Mouse (Mus musculus) stomach, embryonic 15.5 days (tissue): ENCODE results near the gene Syt3. TPM values are rescaled to one million over a fixed set of nuclear protein-coding genes. Genes with fewer than 3 reads are reported as not detected.
A peak's percentile ranks its signal among the peaks of the same experiment; 100 is the strongest.

Experiments used
- ATAC-seq: fragments of 200-750 bp; cut with Nextera tagmentation; 2 replicates; pipeline ENCODE4 v1.8.0; 2017; ENCODE audit warnings: low read depth, moderate number of reproducible peaks, moderate TSS enrichment; ENCODE audit not compliant: insufficient read depth, low FRiP score
- H3K27ac ChIP-seq: fragments of 300-500 bp; sonication (generic); 2 replicates; pipeline ENCODE4 v1.5.1; 2015; ENCODE audit warnings: mild to moderate bottlenecking, inconsistent platforms
- H3K27me3 ChIP-seq: fragments of 300-500 bp; sonication (generic); replicated peaks from 2 replicates; pipeline ENCODE4 v1.6.1; 2015; ENCODE audit warnings: inconsistent platforms
- H3K36me3 ChIP-seq: fragments of 300-500 bp; sonication (generic); 2 replicates; pipeline ENCODE4 v1.6.1; 2015; ENCODE audit warnings: inconsistent platforms
- H3K4me1 ChIP-seq: fragments of 300-500 bp; sonication (generic); 2 replicates; pipeline ENCODE4 v1.6.1; 2015; ENCODE audit warnings: inconsistent platforms
- H3K4me2 ChIP-seq: fragments of 300-500 bp; sonication (generic); 2 replicates; pipeline ENCODE4 v1.6.1; 2015; ENCODE audit warnings: mild to moderate bottlenecking, inconsistent platforms
- H3K4me3 ChIP-seq: fragments of 300-500 bp; sonication (generic); replicated peaks from 2 replicates; pipeline ENCODE4 v1.5.1; 2015; ENCODE audit warnings: inconsistent platforms
- H3K9ac ChIP-seq: fragments of 300-500 bp; sonication (generic); 2 replicates; pipeline ENCODE4 v1.6.1; 2015; ENCODE audit warnings: inconsistent platforms
- H3K9me3 ChIP-seq: fragments of 300-500 bp; sonication (generic); 2 replicates; pipeline ENCODE4 v1.6.1; 2016; ENCODE audit warnings: inconsistent platforms
- WGBS: fragments of 180-500 bp; shearing (Covaris S2); methylation state at CpG from one replicate; pipeline ENCODE4 v1.1.7; 2015; 5-methylcytosine and 5-hydroxymethylcytosine counted together
- polyA plus RNA-seq: library from polyadenylated mRNA; unstranded; fragments of >200 nt; fragmentation: Nextera tagmentation; extraction: Ambion mirVana; gene quantifications from 2 replicates; pipeline ENCODE4 v1.2.1, GENCODE M21; 2015

The Syt3 gene
- polyA plus RNA-seq, 1 experiment from 2014 or later: 1.6 TPM

DNA sequence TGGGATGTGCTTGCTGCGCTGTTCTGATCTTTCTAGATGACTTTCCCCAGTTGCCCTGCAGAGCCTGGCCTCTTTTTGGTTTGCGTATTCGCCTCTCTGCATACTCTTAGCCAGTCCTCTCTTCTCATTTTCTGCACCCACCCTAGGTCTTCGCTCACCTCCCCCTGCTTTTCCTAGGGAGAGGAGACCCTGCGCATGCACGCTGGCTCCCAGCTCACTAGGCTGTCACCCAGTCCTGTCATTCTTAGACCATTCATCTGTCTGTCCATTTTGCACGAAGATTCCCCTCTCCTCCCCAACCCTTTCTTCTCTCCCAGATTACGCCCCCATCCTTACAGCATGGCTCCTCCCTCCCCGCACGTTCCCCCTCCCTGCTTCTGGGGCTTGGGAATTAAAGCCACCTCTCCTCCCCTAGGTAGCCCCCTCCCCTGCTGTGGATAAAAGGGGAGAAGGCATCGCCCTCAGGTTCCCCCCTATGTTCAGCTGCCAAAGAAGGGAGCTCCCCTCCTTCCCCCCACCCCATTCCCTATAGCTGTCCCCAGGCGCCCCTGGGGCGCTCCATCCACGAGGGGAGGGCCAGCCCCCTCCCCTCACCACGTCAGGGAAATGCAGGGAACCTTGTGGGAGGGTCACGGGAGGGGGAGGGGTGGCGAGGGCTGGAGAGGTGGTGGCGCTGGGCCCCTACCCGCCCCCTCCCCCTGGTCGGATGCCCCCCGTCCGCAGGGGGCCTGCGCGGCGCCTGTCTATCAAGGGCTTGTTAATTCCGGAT lies 24.8 kb upstream of the Syt3 start:
- Histone ChIP-seq H3K4me2 (peak overlapping the region; percentile 93), H3K9me3 (no peaks in the 10 kb centered on the region), H3K36me3 (no peaks in the 10 kb centered on the region), H3K4me3 (peak overlapping the region; percentile 51), H3K27me3 (peaks cover 59% of the 10 kb centered on the region), H3K9ac (0 out of 2 replicates have a peak overlapping the region, but pooled peaks have one; percentile 12), H3K27ac (no peak overlapping the region), H3K4me1 (peaks cover 20% of the 10 kb centered on the region)
- no peak for ATAC-seq
- WGBS: 6% methylated on average over 22 of the region's 26 CpGs

- H3K9ac ChIP-seq: peak overlapping the region; percentile 14; the same call in 1 of the 2 replicates
- peaks cover 17% of the 10 kb centered on the region for H3K4me1 ChIP-seq
- ATAC-seq: peak; percentile 79
- no peaks in the 10 kb centered on the region for H3K36me3 ChIP-seq
- WGBS: under 1% methylated on average over 54 of the region's 54 CpGs
- no peaks in the 10 kb centered on the region for H3K9me3 ChIP-seq
- peak overlapping the region; percentile 51 for H3K4me3 ChIP-seq
- no peak overlapping the region for H3K27ac ChIP-seq
- peaks cover 49% of the 10 kb centered on the region for H3K27me3 ChIP-seq
- H3K4me2 ChIP-seq: peak overlapping the region; percentile 93
These were observed 23.8 kb upstream of the Syt3 start for GRCm38 (mm10) chr7:44359908-44360672.

DNA sequence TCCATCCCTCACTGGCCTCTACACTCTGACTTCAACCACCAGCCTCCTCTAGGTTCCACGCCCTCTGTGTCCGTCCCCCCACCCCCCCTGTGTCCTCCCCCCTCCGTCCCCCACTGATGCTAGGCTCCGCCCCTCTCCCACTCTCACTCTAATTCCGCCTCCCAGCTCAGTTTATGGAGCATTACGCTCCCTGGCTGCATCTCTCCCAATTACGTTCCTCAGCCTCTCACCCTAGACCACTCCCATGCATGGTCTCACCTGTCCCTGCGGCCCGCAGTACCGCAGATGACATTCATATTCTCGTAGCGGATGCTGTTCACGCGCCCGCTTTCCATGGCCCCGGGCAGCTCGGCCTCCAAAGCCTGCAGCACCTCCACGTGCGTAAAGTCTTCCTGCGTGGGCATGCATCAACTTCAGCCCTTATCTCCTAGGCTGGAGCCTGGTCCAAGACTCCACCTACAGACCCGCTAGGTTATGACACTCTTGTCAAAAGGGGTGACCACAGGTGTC lies 23.1 kb upstream of the Syt3 start:
- ATAC-seq: 0 out of 2 replicates have a peak, but pooled peaks have one; percentile 3
- Histone ChIP-seq H3K4me1 (peaks cover 17% of the 10 kb centered on the region), H3K36me3 (no peaks in the 10 kb centered on the region), H3K9me3 (no peaks in the 10 kb centered on the region), H3K4me3 (peak overlapping the region; percentile 51), H3K9ac (no peak overlapping the region), H3K27me3 (peaks cover 41% of the 10 kb centered on the region), H3K4me2 (peak overlapping the region; percentile 93), H3K27ac (no peak overlapping the region)
- 8% methylated on average over 21 of the region's 21 CpGs for WGBS

DNA sequence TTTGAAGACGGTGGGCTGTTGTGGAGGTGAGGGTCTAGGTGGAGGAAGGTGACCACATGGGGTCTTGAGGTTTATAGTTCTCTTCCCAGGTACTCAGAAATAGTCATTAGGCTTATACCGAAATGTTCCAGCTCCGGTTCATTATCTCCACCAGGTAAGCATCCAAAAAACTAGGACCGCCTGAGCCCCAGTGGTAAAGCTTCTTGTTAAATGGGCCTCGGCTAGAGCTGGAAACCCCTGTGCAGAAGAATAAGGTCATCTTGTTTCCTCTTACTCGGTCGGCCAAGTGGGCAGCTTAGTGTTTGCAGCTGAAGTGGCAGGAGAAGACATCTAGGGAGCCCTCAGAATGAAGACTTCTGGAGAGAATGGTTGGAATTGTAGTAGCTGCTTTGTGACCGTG lies 11.2 kb upstream of the Syt3 start:
- Histone ChIP-seq H3K9ac (no peak overlapping the region), H3K4me2 (no peak overlapping the region), H3K27ac (no peak overlapping the region), H3K36me3 (no peaks in the 10 kb centered on the region), H3K4me3 (no peak overlapping the region), H3K9me3 (no peaks in the 10 kb centered on the region), H3K4me1 (peaks cover 6% of the 10 kb centered on the region; the same call in 1 of the 2 replicates), H3K27me3 (no peaks in the 10 kb centered on the region)
- ATAC-seq: no peak
- WGBS: 93% methylated on average over 8 of the region's 8 CpGs

GRCm38 (mm10) chr7:44373460-44373859 lies 10.4 kb upstream of the Syt3 start:
- Histone ChIP-seq H3K4me2 (peak overlapping the region; percentile 79), H3K36me3 (no peaks in the 10 kb centered on the region), H3K27me3 (no peaks in the 10 kb centered on the region), H3K9ac (no peak overlapping the region), H3K4me1 (peaks cover 6% of the 10 kb centered on the region; the same call in 1 of the 2 replicates), H3K9me3 (no peaks in the 10 kb centered on the region), H3K4me3 (peak overlapping the region; percentile 58), H3K27ac (no peak overlapping the region)
- 8% methylated on average over 7 of the region's 7 CpGs for WGBS
- ATAC-seq: peak; percentile 13; the same call in 1 of the 2 replicates

GRCm38 (mm10) chr7:44373889-44374652 lies 9.8 kb upstream of the Syt3 start:
- peak; percentile 90 for ATAC-seq
- Histone ChIP-seq H3K4me2 (peak overlapping the region; percentile 79), H3K36me3 (no peaks in the 10 kb centered on the region), H3K27me3 (no peaks in the 10 kb centered on the region), H3K4me1 (peaks cover 6% of the 10 kb centered on the region; the same call in 1 of the 2 replicates), H3K9me3 (no peaks in the 10 kb centered on the region), H3K4me3 (peak overlapping the region; percentile 58), H3K27ac (peak overlapping the region; percentile 62), H3K9ac (peak overlapping the region; percentile 23; the same call in 1 of the 2 replicates)
- under 1% methylated on average over 19 of the region's 19 CpGs for WGBS

- Histone ChIP-seq H3K27ac (peak overlapping the region; percentile 62; the same call in 1 of the 2 replicates), H3K4me2 (peak overlapping the region; percentile 79), H3K4me3 (peak overlapping the region; percentile 58), H3K36me3 (no peaks in the 10 kb centered on the region), H3K9me3 (no peaks in the 10 kb centered on the region), H3K4me1 (peaks cover 6% of the 10 kb centered on the region; the same call in 1 of the 2 replicates), H3K27me3 (no peaks in the 10 kb centered on the region), H3K9ac (peak overlapping the region; percentile 23; the same call in 1 of the 2 replicates)
- 5% methylated on average over 5 of the region's 5 CpGs for WGBS
- ATAC-seq: no peak; the same call in 1 of the 2 replicates
These were observed 9.1 kb upstream of the Syt3 start for GRCm38 (mm10) chr7:44374756-44375155.

GRCm38 (mm10) chr7:44375207-44375606 lies 8.7 kb upstream of the Syt3 start:
- peaks cover 6% of the 10 kb centered on the region; the same call in 1 of the 2 replicates for H3K4me1 ChIP-seq
- H3K4me2 ChIP-seq: peak overlapping the region; percentile 79
- no peaks in the 10 kb centered on the region for H3K27me3 ChIP-seq
- no peaks in the 10 kb centered on the region for H3K36me3 ChIP-seq
- 14% methylated on average over 10 of the region's 10 CpGs for WGBS
- no peak overlapping the region for H3K27ac ChIP-seq
- H3K9me3 ChIP-seq: no peaks in the 10 kb centered on the region
- H3K4me3 ChIP-seq: peak overlapping the region; percentile 58
- no peak for ATAC-seq
- H3K9ac ChIP-seq: no peak overlapping the region

DNA sequence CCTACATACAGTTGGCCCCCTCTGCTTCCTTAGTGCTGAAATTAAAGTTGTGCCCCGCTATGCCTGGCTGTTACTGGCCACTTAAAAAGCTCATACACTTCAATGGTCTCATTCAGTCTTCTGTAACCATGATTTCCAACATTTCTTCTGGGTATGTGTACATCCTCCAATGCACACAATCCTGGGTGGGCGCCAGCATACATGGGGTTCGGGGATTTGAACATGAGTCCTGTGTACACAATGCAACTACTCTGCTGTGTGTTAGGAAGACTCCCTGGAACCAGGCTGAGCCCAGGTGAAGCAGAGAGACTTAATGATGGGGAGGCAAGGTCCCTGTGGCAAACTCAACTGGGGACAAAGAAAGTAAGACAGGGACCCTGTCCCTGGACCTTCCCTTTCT lies 8.1 kb upstream of the Syt3 start:
- whole genome bisulfite sequencing: 64% methylated on average over 3 of the region's 3 CpGs
- Histone ChIP-seq H3K4me3 (no peak overlapping the region), H3K27me3 (no peaks in the 10 kb centered on the region), H3K36me3 (no peaks in the 10 kb centered on the region), H3K4me1 (peaks cover 6% of the 10 kb centered on the region; the same call in 1 of the 2 replicates), H3K27ac (no peak overlapping the region), H3K9me3 (no peaks in the 10 kb centered on the region), H3K9ac (no peak overlapping the region), H3K4me2 (no peak overlapping the region)
- ATAC-seq: no peak

DNA sequence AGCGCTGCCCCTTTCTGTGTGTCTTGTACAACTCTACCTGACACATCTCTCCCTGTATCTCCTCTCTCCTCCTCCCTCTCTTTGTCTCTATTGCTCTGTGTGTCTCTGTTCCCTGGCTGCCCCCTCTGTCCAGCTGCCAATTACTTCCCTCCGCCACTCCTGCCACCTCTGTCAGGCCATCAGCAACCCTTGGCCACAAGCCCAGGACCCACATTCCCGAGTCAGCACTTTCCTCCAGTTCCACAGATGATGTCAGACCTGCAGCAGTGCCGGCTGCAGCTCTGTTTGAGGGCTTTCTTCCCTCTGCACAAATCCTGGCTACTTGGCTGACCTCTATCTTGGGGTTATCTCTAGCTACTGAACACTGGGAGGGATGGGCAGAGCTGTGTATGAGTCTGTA lies 5.6 kb upstream of the Syt3 start:
- H3K36me3 ChIP-seq: no peaks in the 10 kb centered on the region
- H3K27me3 ChIP-seq: no peaks in the 10 kb centered on the region
- no peak overlapping the region for H3K4me2 ChIP-seq
- peaks cover 6% of the 10 kb centered on the region; the same call in 1 of the 2 replicates for H3K4me1 ChIP-seq
- WGBS: 30% methylated on average over 4 of the region's 4 CpGs
- no peak overlapping the region for H3K4me3 ChIP-seq
- no peaks in the 10 kb centered on the region for H3K9me3 ChIP-seq
- H3K27ac ChIP-seq: no peak overlapping the region
- H3K9ac ChIP-seq: no peak overlapping the region
- no peak for ATAC-seq

DNA sequence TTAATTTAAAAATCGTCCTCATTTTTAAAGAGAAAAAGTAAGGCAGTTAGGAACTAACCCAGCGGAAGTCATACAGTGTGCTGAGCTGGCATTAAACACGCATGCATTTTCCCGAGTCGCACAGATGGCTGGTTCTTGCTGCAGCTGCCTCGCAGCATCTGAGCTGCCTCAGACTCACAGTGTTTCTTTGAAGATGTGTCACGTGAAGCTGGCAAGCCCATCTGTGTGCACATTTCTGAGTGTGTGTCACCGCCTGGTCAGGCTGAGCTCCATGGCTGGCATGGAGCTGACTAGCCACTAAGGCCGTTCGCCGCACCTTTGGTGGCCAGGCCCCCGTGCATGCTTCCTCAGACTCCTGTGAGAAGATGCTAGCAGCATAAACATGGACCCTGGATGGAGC lies 1.4 kb upstream of the Syt3 start:
- Histone ChIP-seq H3K4me1 (peaks cover 7% of the 10 kb centered on the region), H3K27me3 (0 out of 2 replicates have a peak, but pooled peaks cover 6% of the 10 kb centered on the region), H3K9me3 (no peaks in the 10 kb centered on the region), H3K36me3 (no peaks in the 10 kb centered on the region), H3K4me3 (no peak overlapping the region), H3K9ac (no peak overlapping the region), H3K27ac (no peak overlapping the region), H3K4me2 (no peak overlapping the region)
- WGBS: 76% methylated on average over 12 of the region's 12 CpGs
- no peak for ATAC-seq
